ENCODE assay signal across 8 mouse cellular contexts in the genomic region with DNA sequence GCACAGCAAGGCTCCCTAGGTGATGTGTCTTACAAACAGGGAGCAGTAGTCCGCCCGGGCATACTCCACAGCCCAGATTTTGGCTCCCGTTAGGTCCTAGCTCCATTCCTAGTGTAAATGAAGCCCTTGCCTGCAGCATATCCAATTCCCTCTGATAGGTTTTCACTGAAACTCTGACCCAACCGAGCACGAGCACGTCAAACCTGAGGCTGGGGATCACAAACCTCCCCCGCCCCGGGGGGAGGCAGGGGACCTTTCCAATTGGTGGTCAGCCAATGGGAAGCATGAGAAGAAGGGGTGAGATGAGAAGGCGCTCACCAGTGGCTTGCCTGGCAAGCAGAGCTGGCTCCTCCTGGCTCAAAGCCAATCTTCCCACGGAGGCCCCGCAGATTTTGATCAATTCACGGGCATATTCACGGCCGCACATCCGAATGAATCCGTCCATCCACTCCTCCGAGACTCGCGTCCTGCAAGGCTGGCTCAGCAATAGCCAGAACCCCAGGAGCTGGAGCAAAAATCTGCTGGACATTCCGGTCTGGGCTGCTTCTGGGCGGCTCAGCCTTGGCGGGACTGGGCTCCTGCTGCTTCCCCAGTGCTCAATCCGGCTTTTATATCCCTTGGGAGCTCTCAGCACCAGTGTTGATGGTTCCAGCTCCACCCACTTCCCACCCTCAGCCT. TPM values are rescaled to one million over a fixed set of nuclear protein-coding genes. Genes with fewer than 3 reads are reported as not detected.
DNase-seq lines count a peak whose midpoint lies in the region.

A gene (minus strand): TSS at position 603 of the 678 bp plus-strand sequence.

- intact Hi-C loops in heart, postnatal 10 days (cut with DNase I), result no loop called here

- DNase-seq in gastrocnemius, adult 18-20 months (ENCODE audit: low spot score), result peak; percentile 6
- DNase-seq in gastrocnemius, postnatal 4 days (ENCODE audit: low spot score in 2 of 2), result no peak
- DNase-seq in MN1 (ENCODE audit: low spot score), result peak; percentile 71
- peak; percentile 73 for DNase-seq in embryo, embryonic 9.5 days (ENCODE audit: extremely low spot score)
- peak; percentile 14 to 51 for DNase-seq in heart, postnatal 10 days
- peak; percentile 60 to 66 for DNase-seq in kidney, postnatal 4 days
- peak; percentile 59 for DNase-seq in neural tube, embryonic 10.5 days (ENCODE audit: extremely low spot score, low spot score)
- DNase-seq in spleen, postnatal 14 days (ENCODE audit: low spot score in 2 of 2), result no peak

RNA-seq across cellular contexts. Expression of the gene that starts here (rescaled TPM):
- not detected for total RNA-seq in gastrocnemius, adult 18-20 months (2021)
- 1 to 10 TPM in 1 of 2 experiments, under 1 TPM in 1; 0.78 to 1.1 TPM for total RNA-seq in gastrocnemius, postnatal 4 days (2021)
- total RNA-seq in heart, postnatal 10 days (2021), result not detected

Comparison
In these comparisons a context has a peak if more than half of its experiments do, and no peak if none do; other contexts are left out.
1. Peak in DNase-seq in gastrocnemius, adult 18-20 months; RNA of the gene not detected or under 1 TPM.
2. Peak in DNase-seq in heart, postnatal 10 days; RNA of the gene not detected or under 1 TPM.
3. DNase-seq: peak in MN1 (single experiment), embryo, embryonic 9.5 days (single experiment), kidney, postnatal 4 days (2 of 2) and neural tube, embryonic 10.5 days (single experiment); none in gastrocnemius, postnatal 4 days (0 of 2) and spleen, postnatal 14 days (0 of 2).